Mouse (Mus musculus) kidney, embryonic 16.5 days (tissue): ENCODE data around the gene Mis18a. TPM values are rescaled to one million over a fixed set of nuclear protein-coding genes. Genes with fewer than 3 reads are reported as not detected.

Experiments
- ATAC-seq: fragments of 200-750 bp; cut with Nextera tagmentation; 2 replicates; pipeline ENCODE4 v1.8.0; 2017; ENCODE audit warnings: moderate TSS enrichment; ENCODE audit not compliant: low FRiP score, low TSS enrichment
- H3K27ac ChIP-seq: fragments of 300-500 bp; sonication (generic); 2 replicates; pipeline ENCODE4 v1.5.1; 2014; ENCODE audit warnings: low read length
- H3K27me3 ChIP-seq: fragments of 300-500 bp; sonication (generic); 2 replicates; pipeline ENCODE4 v1.6.1; 2014; ENCODE audit warnings: low read length, control low read depth, mixed read lengths; ENCODE audit not compliant: insufficient read depth
- H3K36me3 ChIP-seq: fragments of 300-500 bp; sonication (generic); 2 replicates; pipeline ENCODE4 v1.6.1; 2014; ENCODE audit warnings: low read length, control low read depth, mixed read lengths; ENCODE audit not compliant: insufficient read depth
- H3K4me1 ChIP-seq: fragments of 300-500 bp; sonication (generic); 2 replicates; pipeline ENCODE4 v1.6.1; 2014; ENCODE audit warnings: low read length, control low read depth, mixed read lengths; ENCODE audit not compliant: insufficient read depth
- H3K4me2 ChIP-seq: fragments of 300-500 bp; sonication (generic); replicated peaks from 2 replicates; pipeline ENCODE4 v1.6.1; 2014; ENCODE audit warnings: low read depth, low read length
- H3K4me3 ChIP-seq: fragments of 300-500 bp; sonication (generic); 2 replicates; pipeline ENCODE4 v1.5.1; 2014; ENCODE audit warnings: mild to moderate bottlenecking, low read length
- H3K9ac ChIP-seq: fragments of 300-500 bp; sonication (generic); replicated peaks from 2 replicates; pipeline ENCODE4 v1.6.1; 2014; ENCODE audit warnings: low read length
- H3K9me3 ChIP-seq: fragments of 300-500 bp; sonication (generic); 2 replicates; pipeline ENCODE4 v1.6.1; 2016; ENCODE audit warnings: low read length, control low read depth
- WGBS: fragments of 180-500 bp; shearing (Covaris S2); extraction: QIAGEN DNeasy Blood & Tissue Kit; methylation state at CpG from one replicate; pipeline ENCODE4 v1.1.7; 2014; 5-methylcytosine and 5-hydroxymethylcytosine counted together
- polyA plus RNA-seq: library from polyadenylated mRNA; unstranded; fragments of >200 nt; fragmentation: Nextera tagmentation; extraction: Ambion mirVana; gene quantifications from 2 replicates; pipeline ENCODE4 v1.2.1, GENCODE M21; 2015

The Mis18a gene
- 63.0 and 64.9 TPM in 2 replicates for polyA plus RNA-seq

DNA sequence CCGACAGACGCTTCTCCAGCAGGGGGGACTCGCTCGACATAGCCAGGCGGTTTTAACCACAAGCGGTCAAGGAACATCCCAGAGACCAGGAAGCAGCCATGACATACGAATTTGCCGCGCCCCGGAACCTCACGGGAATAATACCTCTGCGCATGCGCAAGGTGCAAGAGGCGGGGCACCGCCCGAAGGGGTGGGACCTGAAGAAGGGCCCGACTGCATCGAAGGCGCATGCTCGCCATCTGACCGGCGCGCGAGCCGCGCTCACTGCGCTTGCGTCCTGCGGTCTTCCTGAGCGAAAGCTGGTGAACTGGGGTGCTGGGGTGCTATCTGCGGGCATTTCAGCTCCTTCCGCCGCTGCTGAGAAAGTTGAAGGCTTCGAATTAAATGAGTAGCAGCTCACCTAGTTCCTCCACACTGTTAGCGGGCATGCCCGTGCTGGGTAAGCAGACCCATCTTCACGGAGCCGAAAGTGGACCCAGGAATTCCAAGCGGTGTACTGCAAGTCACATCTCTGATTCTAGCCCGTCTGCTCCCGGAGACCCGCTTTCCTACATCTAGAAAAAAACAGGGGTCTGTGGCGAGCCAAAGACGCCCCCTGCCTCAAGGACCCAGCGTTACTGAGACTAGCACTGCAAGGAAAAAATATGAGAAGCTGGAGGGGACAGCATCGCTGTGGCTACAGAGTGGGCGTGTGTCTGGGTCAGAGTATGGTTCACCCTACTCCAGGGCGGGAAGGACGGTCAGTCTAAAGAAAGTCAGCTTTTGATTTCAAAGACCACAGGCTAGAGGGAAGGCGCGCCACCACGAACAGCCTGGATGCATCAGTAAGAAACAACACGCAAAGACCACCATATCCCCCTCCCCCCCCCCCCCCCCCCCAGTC lies at the start of gene Mis18a:
TSS of gene Mis18a (minus strand) at position 172 of the 883 bp plus-strand sequence.
- Histone ChIP-seq H3K27me3 (no peaks in the 10 kb centered on the region), H3K4me2 (peak within 1 kb of the TSS; percentile 92), H3K36me3 (peaks cover 11% of the 10 kb centered on the region; the same call in 1 of the 2 replicates), H3K9ac (peak within 1 kb of the TSS; percentile 83), H3K4me1 (peaks cover 8% of the 10 kb centered on the region), H3K4me3 (peak within 1 kb of the TSS; percentile 98), H3K9me3 (peaks cover 6% of the 10 kb centered on the region), H3K27ac (peak within 1 kb of the TSS; percentile 68)
- ATAC-seq, result peak; percentile 97
- under 1% methylated on average over 53 of the region's 53 CpGs for WGBS

DNA sequence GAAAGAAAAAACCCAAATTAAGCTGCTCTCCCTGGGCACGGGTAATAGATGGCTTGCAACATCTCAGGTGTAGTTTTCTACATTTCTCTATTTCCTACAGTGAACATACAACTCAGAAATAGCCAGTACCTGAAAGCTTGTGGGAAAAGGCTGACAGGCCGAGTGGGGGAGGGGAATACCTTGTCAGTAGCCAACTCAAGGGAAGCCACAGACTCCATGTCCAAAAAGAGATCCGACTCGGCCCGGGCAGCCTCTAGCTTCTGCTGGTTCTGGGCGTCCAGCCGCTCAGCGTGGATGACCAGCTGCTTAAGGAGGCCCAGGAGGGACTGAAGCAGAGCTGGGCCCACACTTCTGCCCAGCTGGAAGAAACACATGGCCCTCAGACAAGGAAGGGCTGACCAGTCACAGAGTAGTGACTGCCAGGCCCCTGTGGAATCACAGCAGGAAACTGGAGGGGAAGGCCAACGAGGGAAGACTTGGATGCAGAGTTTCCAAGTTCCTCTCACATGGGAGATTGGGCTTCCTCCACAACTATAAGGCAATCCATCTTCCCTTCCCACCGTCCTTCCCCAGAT lies 48.8 kb upstream of the Mis18a start:
- 0 out of 2 replicates have a peak, but pooled peaks cover 3% of the 10 kb centered on the region for H3K4me1 ChIP-seq
- no peak overlapping the region for H3K4me2 ChIP-seq
- H3K4me3 ChIP-seq, result no peak overlapping the region
- 79% methylated on average over 10 of the region's 10 CpGs for WGBS
- no peak overlapping the region for H3K9ac ChIP-seq
- peaks cover 60% of the 10 kb centered on the region for H3K36me3 ChIP-seq
- no peaks in the 10 kb centered on the region for H3K27me3 ChIP-seq
- no peak for ATAC-seq
- no peak overlapping the region for H3K27ac ChIP-seq
- H3K9me3 ChIP-seq, result no peaks in the 10 kb centered on the region

GRCm38 (mm10) chr16:90774646-90775045 lies 47.4 kb upstream of the Mis18a start:
- no peak overlapping the region for H3K4me2 ChIP-seq
- no peak for ATAC-seq
- no peak overlapping the region for H3K27ac ChIP-seq
- no peaks in the 10 kb centered on the region for H3K27me3 ChIP-seq
- H3K36me3 ChIP-seq, result peaks cover 55% of the 10 kb centered on the region
- 88% methylated on average over 6 of the region's 6 CpGs for WGBS
- H3K4me3 ChIP-seq, result no peak overlapping the region
- no peaks in the 10 kb centered on the region for H3K4me1 ChIP-seq
- H3K9me3 ChIP-seq, result no peaks in the 10 kb centered on the region
- H3K9ac ChIP-seq, result no peak overlapping the region

DNA sequence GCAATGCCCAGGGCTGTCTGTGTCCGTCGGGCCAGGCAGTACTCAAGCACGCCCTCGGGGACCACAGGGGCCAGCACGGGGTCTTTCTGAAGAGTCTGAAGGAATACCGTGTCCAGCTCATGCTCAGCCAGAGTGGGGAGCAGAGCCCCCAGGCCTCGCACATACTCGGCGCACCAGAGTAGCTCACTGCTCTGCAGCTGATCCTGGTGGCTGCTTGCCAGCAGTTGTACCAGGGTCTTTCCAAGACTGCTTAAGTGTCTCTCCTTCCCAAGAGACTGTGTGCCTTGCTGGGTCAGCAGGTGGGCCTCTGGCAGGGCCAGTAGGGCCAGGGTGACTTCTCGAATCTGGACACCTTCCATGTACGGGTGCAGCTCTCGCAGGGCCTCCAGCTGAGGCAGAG lies 47.0 kb upstream of the Mis18a start:
- no peaks in the 10 kb centered on the region for H3K4me1 ChIP-seq
- H3K9me3 ChIP-seq, result no peaks in the 10 kb centered on the region
- no peak overlapping the region for H3K9ac ChIP-seq
- no peak for ATAC-seq
- H3K36me3 ChIP-seq, result peaks cover 55% of the 10 kb centered on the region
- no peaks in the 10 kb centered on the region for H3K27me3 ChIP-seq
- 93% methylated on average over 12 of the region's 12 CpGs for WGBS
- no peak overlapping the region for H3K4me3 ChIP-seq
- no peak overlapping the region for H3K4me2 ChIP-seq
- H3K27ac ChIP-seq, result no peak overlapping the region

DNA sequence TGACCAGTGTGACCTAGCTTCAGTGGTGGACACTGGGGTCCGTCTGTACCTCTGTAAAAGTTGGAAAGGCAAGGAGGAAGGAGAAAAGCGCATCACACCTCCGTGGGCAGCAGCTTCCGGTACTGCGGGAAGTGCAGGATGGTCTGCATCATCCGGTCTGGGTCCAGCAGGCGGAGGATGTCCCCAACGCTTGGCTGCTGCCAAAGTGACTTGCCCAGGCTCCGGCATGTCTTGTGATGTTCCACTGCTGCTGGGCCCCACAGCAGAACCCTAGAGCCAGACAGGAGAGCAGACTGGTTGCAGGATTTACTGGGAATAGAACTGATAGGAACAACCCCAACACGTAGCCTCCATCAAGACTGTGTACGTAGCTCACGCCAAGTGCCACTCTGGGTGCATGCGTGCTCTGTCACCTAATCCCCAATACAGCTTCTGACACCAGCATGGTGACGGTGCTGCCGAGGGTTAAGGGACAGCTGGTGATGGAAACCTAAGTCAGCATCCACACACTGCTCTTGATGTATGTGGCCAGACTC lies 39.8 kb upstream of the Mis18a start:
- Histone ChIP-seq H3K9me3 (0 out of 2 replicates have a peak, but pooled peaks cover 3% of the 10 kb centered on the region), H3K4me2 (no peak overlapping the region), H3K4me3 (no peak overlapping the region), H3K9ac (no peak overlapping the region), H3K27ac (no peak overlapping the region), H3K36me3 (peaks cover 47% of the 10 kb centered on the region), H3K27me3 (no peaks in the 10 kb centered on the region), H3K4me1 (no peaks in the 10 kb centered on the region)
- ATAC-seq, result no peak
- WGBS, result 92% methylated on average over 15 of the region's 15 CpGs

GRCm38 (mm10) chr16:90765195-90765877 lies 38.1 kb upstream of the Mis18a start:
- ATAC-seq, result no peak
- Histone ChIP-seq H3K4me3 (no peak overlapping the region), H3K9me3 (0 out of 2 replicates have a peak, but pooled peaks cover 3% of the 10 kb centered on the region), H3K4me1 (no peaks in the 10 kb centered on the region), H3K9ac (no peak overlapping the region), H3K27me3 (no peaks in the 10 kb centered on the region), H3K36me3 (peaks cover 47% of the 10 kb centered on the region), H3K4me2 (no peak overlapping the region), H3K27ac (no peak overlapping the region)
- 78% methylated on average over 9 of the region's 9 CpGs for WGBS

GRCm38 (mm10) chr16:90760515-90760914 lies 33.3 kb upstream of the Mis18a start:
- Histone ChIP-seq H3K9me3 (0 out of 2 replicates have a peak, but pooled peaks cover 3% of the 10 kb centered on the region), H3K4me1 (no peaks in the 10 kb centered on the region), H3K9ac (no peak overlapping the region), H3K27me3 (no peaks in the 10 kb centered on the region), H3K27ac (no peak overlapping the region), H3K36me3 (peaks cover 20% of the 10 kb centered on the region), H3K4me3 (no peak overlapping the region), H3K4me2 (no peak overlapping the region)
- WGBS, result 54% methylated on average over 4 of the region's 4 CpGs
- no peak for ATAC-seq

- H3K36me3 ChIP-seq, result peaks cover 20% of the 10 kb centered on the region
- no peak overlapping the region for H3K27ac ChIP-seq
- ATAC-seq, result no peak
- 0 out of 2 replicates have a peak, but pooled peaks cover 3% of the 10 kb centered on the region for H3K9me3 ChIP-seq
- no peak overlapping the region for H3K4me2 ChIP-seq
- H3K9ac ChIP-seq, result no peak overlapping the region
- 69% methylated on average over 3 of the region's 3 CpGs for WGBS
- H3K4me3 ChIP-seq, result no peak overlapping the region
- H3K4me1 ChIP-seq, result no peaks in the 10 kb centered on the region
- H3K27me3 ChIP-seq, result no peaks in the 10 kb centered on the region
Measured at GRCm38 (mm10) chr16:90759335-90759734, 32.1 kb upstream of the Mis18a start.

- 87% methylated on average over 13 of the region's 13 CpGs for WGBS
- no peaks in the 10 kb centered on the region for H3K9me3 ChIP-seq
- H3K27ac ChIP-seq, result no peak overlapping the region
- peaks cover 15% of the 10 kb centered on the region for H3K36me3 ChIP-seq
- ATAC-seq, result no peak
- H3K4me1 ChIP-seq, result no peaks in the 10 kb centered on the region
- no peak overlapping the region for H3K4me2 ChIP-seq
- H3K27me3 ChIP-seq, result no peaks in the 10 kb centered on the region
- H3K4me3 ChIP-seq, result no peak overlapping the region
- H3K9ac ChIP-seq, result no peak overlapping the region
Measured at GRCm38 (mm10) chr16:90753386-90753941, 26.3 kb upstream of the Mis18a start.
